Mouse (Mus musculus) right cerebral cortex, postnatal 10 days (tissue): ENCODE data around the gene Rbfox2.

Source experiments
- DNase-seq, 2 experiments: peaks; one replicate each; pipeline ENCODE4 v3.0.0; 2021; ENCODE audit warnings: low spot score in 2 of 2

The Rbfox2 gene

GRCm38 (mm10) chr15:77110452-77110851 lies 196.4 kb downstream of the Rbfox2 start:
- no peak for DNase-seq

DNA sequence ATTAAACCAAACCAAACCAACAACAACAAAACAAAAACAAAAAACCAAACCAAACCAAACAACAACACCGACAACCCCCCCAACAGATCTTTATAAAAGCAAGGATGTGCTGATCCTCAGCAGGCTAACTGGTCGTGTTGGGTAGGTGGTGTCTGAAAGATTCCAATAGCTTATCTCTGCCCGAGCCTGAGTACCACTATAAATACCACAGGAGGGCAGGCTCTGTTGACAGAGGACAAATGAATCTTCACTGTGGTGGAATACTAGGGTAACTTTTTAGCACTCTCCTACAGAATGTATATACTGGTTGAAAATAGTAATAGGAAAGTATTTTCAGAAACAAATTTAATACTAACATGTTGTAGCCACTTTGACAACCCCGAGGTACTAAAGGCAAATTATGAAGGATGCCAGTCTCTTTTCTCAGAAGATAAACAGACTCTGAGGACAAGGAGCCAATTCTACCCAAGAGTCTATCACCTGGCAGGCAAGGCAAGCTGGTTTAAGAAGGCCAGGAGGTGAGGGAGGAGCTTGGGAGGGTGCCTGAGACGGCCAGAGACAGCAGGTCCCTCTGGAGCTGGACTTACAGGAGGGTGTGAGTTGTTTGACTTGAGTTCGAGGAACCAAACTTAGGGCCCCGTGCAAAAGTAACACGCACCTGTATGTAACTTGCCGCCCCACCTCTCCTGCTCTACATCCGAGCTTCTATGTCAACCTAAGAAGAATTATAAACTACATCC lies 199.5 kb downstream of the Rbfox2 start:
- no peak for DNase-seq

DNA sequence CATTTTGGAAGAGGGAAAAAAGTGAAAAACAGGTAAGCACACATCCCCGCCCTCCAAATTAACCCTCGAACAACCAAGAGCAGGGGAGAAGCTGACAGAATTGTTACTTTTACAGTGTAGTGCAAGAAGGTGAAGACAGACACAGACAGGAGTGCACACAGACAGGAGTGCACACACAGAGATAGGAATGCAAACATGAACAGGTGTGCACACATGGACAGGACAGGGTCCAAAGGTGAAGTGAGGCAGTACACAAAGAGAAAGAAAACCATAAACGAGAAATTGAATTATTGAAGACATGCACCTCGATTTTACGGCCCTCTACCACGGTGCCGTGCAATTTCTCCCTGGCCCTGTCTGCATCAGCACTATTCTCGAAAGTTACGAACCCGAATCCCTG lies 201.5 kb downstream of the Rbfox2 start:
- DNase-seq: no peak

- no peak for DNase-seq
Measured at GRCm38 (mm10) chr15:77104349-77105158, 202.2 kb downstream of the Rbfox2 start.

- no peak for DNase-seq
Measured at GRCm38 (mm10) chr15:77102685-77103084, 204.1 kb downstream of the Rbfox2 start.

DNA sequence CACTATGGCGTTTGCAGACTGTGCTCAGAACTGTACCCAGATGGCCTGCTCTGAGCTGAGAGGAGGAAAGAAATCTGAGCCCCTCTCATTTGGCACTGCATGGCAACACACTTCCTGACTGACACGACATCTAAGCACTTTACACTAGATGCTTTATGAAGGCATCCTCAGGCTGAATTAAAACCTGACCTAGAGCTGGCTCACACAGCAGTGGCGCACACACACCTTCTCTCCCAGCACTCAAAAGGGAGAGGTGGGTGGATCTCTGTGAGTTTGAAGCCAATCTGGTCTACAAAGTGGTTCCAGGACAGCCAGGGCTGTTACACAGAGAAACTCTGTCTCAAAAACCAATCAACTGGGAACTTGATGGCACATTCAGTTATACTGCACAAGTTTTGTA lies 207.0 kb downstream of the Rbfox2 start:
- no peak for DNase-seq

DNA sequence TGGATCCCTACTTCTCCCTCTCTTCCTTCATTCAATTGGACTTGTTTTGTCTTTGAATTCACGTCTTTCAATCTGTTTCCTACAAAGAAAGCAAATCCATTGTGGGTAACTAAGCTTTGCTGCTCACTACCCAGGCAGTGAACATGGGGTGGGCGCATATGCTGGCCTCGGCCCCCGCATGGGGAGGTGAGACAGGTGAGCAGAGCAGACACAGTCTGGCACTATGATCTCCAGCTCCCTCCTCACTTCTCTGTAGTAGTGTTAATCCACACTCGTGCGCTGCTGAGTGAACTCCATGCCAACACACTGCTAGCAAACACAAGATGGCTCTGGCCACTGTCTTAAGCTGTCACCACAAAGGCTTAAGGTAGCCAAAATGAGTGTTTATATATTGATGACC lies 209.4 kb downstream of the Rbfox2 start:
- no peak for DNase-seq

- no peak for DNase-seq
Measured at GRCm38 (mm10) chr15:77095216-77095615, 211.6 kb downstream of the Rbfox2 start.

DNA sequence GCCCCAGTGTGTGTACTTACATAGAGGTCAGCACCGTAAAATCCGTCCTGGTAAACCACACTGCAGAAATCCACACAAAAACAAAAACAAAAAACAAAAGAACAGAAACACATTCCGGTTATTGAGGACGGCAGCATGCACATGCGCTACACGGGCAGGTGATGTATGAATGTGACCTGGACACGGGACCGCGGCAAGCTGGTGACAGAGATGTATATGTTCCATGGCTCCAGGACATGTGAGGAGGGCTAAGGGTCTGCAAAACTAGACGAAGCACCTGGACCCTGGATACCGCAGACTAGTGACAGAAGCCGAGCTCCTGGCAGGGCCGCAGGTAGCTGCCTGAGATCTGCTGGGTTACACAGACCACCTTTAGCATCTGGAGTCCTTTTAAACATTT lies 212.4 kb downstream of the Rbfox2 start:
- DNase-seq: no peak

- no peak for DNase-seq
Measured at GRCm38 (mm10) chr15:77091394-77091793, 215.4 kb downstream of the Rbfox2 start.

DNA sequence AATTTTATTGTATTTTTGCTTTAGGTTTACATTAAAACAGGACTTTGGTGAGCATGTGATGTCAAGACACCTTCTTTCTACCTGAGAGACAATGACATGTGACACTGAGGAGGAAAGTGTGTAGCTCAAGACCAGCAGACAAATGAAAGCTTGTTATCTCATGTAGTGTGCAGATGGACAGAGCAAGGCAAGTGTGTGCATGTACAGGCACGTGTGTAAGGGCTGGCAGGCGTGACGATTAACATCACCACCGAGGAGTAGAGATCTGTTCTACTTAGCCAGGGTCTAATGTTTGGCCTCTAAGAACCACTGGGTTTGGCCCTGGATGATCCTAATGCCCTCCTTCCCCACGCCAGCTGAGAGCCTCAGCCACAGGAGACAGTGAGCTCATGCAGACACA lies 216.3 kb downstream of the Rbfox2 start:
- DNase-seq: no peak

DNA sequence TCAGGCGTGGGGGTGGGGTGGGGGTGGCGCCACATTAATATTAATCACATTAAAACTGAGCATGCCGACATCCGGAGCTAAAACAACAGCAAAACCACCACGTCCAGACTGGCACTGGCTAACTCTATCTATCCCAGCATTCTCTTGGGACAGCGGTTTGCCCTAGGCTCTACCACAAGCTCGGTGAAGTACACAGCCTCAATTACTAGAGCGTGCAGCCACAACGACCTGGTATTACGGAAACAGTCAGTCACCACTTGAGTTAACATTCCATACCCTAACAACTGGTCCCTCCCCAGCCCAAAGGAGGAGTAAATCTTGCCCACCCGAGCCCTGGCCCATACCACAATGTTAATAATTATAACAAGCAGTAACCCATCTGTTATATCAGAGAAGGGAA lies 217.6 kb downstream of the Rbfox2 start:
- DNase-seq: no peak

- DNase-seq: no peak
Measured at GRCm38 (mm10) chr15:77086488-77086887, 220.3 kb downstream of the Rbfox2 start.

GRCm38 (mm10) chr15:77085818-77086217 lies 221.0 kb downstream of the Rbfox2 start:
- no peak for DNase-seq

DNA sequence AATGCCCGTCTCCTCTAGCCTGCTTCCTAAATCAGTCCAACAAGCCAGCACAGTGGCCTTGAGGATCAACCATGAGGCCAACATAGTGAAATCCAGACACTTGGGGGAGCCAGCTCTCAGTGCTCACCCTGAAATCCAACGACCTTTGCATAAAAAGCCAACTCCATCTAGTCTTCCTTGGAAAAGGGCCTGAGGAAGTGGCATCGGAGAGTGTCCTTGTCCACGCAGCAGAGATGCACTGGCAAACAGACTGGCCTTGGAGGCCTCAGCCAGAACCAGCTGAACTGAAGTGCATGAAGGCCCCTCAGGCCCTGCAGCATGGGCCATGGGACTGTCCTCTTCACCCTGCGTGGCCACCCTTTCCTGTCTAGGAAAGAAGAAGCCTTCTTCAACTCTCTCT lies 225.3 kb downstream of the Rbfox2 start:
- DNase-seq: no peak

DNA sequence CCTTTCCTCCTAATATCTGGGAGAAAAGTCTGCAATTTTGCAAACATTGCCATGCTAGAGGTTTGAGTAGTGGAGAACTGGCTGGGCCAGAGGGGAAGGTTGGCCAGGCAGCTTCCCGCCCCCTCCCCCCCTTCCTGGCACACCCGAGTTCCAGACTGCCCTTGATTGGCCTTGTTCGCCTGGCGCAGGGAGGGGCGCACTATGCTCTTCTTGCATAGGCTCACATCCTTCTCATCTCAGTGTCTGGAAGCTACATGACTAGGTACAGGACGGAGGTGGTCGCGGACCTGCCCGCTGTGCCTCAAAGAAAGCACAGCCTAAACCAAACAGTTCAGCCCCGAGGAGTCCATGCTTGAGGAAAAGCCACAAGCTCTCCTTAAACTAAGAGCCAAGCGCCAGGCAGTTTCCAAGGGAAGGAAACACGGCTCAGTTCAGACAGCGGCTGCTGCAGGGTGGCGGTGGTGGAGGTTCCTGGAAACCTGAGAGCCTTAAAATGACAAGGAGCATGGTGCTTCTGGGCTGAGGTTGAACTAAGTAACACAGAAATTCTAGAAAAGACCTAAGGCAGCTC lies 226.0 kb downstream of the Rbfox2 start:
- no peak for DNase-seq

GRCm38 (mm10) chr15:77079890-77080361 lies 226.9 kb downstream of the Rbfox2 start:
- peak in 1 of 2 experiments; percentile 52 for DNase-seq

GRCm38 (mm10) chr15:77079256-77079822 lies 227.5 kb downstream of the Rbfox2 start:
- DNase-seq: no peak

DNA sequence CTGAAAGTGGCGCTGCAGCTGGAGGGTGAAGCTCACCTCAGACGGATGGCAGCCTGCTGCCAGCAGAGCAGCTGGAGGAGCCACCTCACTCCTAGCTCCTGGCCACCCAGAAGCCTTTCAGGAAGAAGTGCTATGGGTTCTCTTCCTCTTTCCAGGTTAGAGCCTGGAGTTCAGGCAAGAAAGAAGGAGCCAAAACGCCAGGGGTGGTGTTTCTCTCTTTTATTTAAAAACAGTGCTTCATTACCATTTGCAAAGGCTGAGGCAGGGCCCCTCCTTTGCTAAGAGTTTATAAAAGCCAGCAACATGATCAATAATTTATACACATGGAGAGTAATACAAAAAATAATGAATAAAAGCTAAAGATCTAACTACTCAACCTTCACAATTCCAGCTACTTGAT lies 228.0 kb downstream of the Rbfox2 start:
- DNase-seq: no peak

GRCm38 (mm10) chr15:77077906-77078305 lies 228.9 kb downstream of the Rbfox2 start:
- DNase-seq: no peak

DNA sequence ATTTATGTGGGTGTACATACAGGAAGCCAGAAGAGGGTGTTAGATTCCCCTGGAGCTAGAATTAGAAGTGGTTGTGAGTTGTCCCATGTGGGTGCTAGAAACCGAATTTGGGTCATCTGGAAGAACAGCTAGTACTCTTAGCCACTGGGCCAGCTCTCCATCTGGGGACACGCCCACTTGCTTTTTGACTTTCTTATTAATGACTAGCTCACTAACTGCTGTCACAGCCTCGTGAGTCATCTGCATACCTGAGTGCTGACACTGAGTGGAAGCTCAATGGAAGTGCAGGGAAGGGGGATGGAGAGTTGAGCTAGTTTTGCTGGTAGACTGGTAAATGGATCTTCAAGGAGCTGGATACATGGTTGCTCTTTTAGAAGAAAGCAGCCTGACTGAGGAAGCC lies 230.3 kb downstream of the Rbfox2 start:
- DNase-seq: no peak

DNA sequence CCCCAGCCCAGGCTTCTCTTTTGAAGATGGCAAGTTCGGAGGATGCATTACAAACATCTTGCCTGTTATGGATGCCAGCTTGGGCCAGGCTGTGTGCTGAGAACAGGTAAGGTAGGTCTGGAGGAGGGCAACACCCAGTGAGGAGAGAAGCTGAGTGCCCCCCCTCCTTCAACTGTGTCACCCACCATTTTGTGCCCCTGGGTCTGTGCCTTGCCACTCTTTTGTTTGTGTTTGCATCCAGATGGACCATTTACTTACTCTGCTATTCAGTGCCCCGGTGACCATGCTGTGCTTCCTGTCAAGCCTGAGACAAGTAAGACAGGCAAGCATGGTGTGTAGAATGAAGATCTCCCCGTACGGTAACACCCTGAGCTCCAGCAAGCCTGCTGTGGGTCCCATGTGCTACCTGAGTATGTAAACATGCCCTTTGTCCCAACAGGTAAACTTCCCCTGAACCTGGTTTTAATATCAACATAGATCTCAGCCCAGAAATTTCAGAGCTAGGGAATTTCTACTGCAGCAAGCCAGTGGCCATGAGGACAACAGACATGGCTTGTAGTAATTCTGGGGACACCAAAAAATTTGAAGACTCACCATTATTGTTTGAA lies 234.1 kb downstream of the Rbfox2 start:
- no peak for DNase-seq
